Mouse (Mus musculus) megakaryocyte-erythroid progenitor cell, adult 5-6 weeks (primary cell): ENCODE results near the gene Htra1. TPM values are rescaled to one million over a fixed set of nuclear protein-coding genes. Genes with fewer than 3 reads are reported as not detected.

Source experiments
- ATAC-seq: replicated peaks from 2 replicates; pipeline ENCODE4 v1.8.0; 2016; ENCODE audit warnings: mild to moderate bottlenecking, inconsistent platforms; ENCODE audit not compliant: severe bottlenecking, poor library complexity, low FRiP score, low TSS enrichment
- total RNA-seq, 2 experiments: library from RNA; stranded (forward) in 1 of 2; stranded (reverse) in 1 of 2; fragments of 200-1000, 215-1000 nt in 1 of 2; fragments of >200 nt in 1 of 2; fragmentation: Nextera tagmentation in 1 of 2; gene quantifications; 2 replicates each; pipeline ENCODE4 v1.2.3; 2014 to 2017

Gene Htra1
- total RNA-seq, 2 experiments from 2014 or later: not detected

- ATAC-seq: no peak
Measured at GRCm38 (mm10) chr7:130961429-130961828, 25.5 kb downstream of the Htra1 start.

- ATAC-seq: no peak
Measured at GRCm38 (mm10) chr7:130964686-130965085, 28.8 kb downstream of the Htra1 start.

- no peak for ATAC-seq
Measured at GRCm38 (mm10) chr7:130965396-130965795, 29.5 kb downstream of the Htra1 start.

DNA sequence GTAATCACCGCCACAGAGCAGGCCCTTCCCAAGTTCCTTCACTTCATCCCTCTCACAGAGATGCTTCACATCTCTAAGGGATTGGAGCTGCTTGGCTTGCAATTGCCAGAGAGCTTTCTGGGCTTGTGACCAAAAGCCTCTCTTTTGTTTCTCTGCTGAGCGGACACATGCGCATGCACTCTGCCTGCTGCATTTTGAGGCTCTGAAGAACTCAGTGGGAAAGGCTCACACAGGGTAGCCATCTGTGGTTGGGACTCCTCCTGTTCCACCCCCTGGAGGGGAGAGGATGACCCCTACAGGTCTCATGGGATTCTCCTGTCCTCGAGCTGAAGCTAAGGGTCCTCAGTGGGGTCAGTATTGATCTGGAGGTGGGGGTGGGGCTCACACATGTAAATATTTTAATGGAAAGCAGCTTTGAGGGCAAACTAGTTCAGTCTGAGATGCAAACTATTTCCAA is 30.0 kb downstream of the Htra1 start:
- ATAC-seq: no peak

DNA sequence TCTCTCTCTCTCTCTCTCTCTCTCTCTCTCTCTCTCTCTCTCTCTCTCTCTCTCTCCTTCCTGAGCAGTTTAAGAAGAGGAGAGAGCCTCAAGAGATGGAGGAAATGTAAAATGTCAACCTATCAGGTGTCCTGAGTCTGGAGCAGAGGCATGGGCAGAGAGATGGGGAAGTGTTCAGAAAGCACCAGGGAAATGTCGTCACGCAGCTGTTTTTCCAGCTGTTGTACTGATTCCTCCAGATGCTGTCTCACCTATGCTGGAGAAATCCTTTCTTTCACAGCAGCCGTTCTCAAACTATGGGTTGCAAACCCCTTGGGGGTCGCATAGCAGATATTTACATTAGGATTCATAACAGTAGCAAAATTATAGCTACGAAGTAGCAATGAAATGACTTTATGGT is 30.5 kb downstream of the Htra1 start:
- ATAC-seq: no peak

DNA sequence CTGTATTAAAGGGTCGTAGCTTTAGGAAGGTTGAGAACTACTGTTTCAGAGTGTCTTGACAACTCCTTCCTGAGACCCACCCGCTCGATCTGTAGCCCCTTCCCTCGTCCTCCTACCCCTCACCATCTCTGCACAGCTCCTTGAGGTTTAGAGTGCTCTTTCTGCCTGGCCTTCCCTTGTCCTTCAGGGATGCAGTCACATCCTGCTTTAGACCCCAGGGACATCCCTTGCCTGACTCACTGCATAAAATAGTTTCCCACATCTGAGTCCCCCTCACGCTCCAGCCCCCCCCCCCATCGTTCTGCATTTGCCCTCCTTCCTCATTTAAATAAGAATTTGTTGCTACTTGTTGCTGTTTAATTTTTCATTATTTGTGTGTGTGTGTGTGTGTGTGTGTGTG is 31.0 kb downstream of the Htra1 start:
- ATAC-seq: no peak

DNA sequence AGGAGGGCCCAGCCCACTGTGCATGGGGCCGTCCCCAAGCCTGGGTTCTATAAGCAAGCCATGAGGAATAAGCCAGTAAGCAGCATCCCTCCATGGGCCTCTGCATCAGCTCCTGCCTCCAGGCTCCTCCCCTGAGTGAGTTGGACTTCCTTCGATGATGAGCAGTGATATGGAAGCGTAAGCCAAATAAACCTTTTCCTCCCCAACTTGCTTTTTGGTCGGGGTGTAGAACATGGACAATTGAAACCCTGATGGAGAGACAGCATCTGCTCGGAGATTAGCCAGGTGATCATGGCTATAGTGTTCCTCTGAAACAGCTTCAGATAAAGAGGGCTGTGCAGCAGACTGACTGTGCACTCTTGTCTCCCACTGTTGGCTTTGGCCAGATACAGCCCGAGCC is 32.0 kb downstream of the Htra1 start:
- ATAC-seq: no peak

GRCm38 (mm10) chr7:130968537-130968936 is 32.6 kb downstream of the Htra1 start:
- ATAC-seq: no peak

- no peak for ATAC-seq
Measured at GRCm38 (mm10) chr7:130969076-130969475, 33.2 kb downstream of the Htra1 start.

DNA sequence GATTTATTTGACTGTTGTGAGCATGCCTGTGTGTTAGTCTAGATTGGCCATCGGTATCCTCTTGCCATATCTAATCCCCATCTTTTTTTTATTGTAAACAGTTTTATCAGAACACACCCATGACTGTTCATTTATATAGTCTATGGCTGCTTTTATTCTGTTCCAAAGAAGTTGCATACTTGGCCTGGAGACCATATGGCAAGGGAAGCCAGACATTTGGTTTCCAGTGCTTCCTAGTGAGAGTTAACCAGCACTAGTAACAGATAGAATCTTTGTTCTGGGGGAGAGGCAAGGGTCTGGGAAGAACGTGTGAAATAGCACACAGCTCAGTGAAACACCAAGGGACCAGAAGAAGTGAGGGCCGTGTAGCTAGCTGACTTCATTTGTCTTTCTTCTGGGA is 33.6 kb downstream of the Htra1 start:
- no peak for ATAC-seq

- no peak for ATAC-seq
Measured at GRCm38 (mm10) chr7:130972767-130973166, 36.9 kb downstream of the Htra1 start.

GRCm38 (mm10) chr7:130976305-130976935 is 40.5 kb downstream of the Htra1 start:
- ATAC-seq: no peak

- no peak for ATAC-seq
Measured at GRCm38 (mm10) chr7:130977794-130978521, 42.0 kb downstream of the Htra1 start.

DNA sequence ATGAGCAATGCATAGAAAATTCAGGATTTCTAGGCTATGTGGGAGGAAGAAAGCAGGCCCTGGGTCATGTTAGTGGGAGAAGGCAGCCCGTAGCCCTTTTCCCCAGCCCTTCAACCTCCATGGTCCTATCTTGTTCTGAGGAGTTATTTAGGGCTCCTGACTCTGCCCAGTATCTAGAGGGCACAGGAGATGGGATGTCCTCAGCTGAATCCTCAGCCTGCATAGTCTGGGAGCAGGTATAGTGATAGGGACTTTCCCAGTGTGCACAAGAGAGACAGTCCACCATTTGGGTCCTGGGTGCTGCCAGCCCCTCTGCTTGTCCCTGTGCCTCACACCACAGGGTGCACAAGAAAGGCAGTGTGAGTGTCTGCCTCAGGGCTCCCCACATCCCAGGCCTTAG is 42.6 kb downstream of the Htra1 start:
- ATAC-seq: no peak

- no peak for ATAC-seq
Measured at GRCm38 (mm10) chr7:130980130-130980529, 44.2 kb downstream of the Htra1 start.

DNA sequence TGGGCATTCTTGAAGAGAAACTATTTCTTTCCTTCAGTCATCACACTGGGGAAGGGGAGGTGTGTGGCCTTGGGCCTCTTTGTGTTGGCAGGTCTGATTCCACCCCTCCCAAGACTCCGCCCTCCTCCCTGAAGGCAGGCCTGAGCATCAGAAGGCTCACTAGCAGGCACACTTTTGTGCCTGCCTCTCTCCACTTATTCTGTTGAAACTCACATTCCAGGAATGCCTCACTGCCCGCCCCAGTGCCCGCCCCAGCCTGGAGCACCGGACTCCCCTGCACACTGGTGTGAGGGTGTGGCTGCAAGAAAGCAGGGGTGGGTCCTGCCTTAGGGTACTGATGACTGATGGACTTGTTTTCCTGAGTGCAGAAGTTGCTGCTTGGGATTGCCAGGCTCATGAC is 46.5 kb downstream of the Htra1 start:
- ATAC-seq: no peak

DNA sequence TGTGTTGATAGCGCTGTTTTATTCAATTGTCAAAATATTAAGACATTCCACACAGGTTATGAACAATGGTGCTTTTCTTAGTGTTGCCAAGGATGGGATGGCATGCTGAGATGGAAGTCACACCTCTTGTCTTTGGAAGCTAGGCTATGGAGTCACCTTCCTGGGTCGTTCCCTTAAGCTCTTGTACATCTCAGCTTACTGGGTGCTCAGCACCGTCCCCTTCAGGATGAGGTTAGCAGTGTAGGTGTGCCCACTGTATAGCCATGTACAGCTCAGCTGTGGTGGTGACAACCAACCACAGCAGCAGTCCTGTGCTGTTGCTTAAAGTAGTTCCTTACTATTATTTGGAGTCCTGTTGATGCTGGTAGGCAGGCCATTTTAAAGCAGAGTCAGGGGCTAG is 47.0 kb downstream of the Htra1 start:
- no peak for ATAC-seq

DNA sequence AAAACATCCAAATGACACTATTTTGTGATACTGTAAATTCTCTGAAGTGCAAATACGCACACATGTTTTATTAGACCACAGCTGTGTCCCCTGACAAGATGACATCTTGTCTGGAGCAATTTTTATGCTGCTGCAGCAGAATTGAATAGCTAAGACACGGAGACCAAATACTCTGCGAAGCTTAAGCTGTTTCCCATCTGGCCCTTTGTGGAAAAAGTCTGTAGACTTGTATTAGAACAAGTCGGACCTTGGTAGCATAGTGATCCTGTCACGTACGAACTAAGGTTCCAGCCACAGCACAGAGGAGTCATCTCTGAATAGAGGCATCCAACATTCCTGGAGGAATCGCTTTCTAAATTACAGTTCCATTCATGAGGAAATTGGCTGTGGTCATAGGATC is 48.4 kb downstream of the Htra1 start:
- no peak for ATAC-seq

DNA sequence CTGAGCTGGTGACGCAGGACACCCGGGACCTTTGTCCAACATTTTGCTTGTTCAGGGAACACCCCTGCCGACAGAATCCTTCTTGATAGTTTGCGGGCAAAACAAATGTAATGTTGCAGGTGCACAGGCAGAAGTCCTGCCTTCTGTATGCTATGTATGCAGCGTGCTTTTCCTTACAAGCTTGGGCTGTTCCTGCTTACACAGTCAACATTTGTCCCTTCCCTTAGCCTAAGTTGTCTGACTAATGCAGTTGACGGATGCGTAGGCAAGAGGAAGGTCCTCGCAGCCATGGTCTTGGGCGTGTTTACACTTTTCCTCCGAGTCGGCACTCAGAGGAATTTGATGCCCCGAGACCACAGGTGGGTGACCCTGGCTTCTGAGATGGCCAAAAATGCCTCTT is 49.3 kb downstream of the Htra1 start:
- no peak for ATAC-seq

GRCm38 (mm10) chr7:130985716-130986115 is 49.8 kb downstream of the Htra1 start:
- no peak for ATAC-seq

DNA sequence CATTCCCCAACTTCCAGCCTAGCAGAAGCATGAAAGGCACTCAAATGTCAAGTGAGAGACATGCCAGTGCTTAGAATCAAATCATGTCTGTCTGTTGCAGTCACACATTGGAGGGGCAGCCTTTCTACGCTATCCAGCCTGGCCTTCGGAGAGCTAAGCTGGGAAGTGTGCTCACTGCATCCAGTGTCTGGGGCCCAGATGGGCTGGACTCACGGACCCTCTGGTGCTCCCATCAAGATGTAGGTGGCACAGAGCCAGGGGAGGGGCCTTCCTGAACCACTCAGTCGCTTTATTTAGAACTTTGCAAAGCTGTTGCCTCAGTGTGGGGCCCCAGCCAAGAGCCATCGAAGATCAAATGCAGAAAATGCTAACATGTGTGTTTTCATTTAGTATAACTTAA is 52.2 kb downstream of the Htra1 start:
- ATAC-seq: no peak
